Comparison of ENCODE assay signal across 8 mouse cellular contexts in genomic region chr12:24707480-24707802, GRCm38 (mm10). TPM values are rescaled to one million over a fixed set of nuclear protein-coding genes. Genes with fewer than 3 reads are reported as not detected.
A peak's percentile ranks its signal among the peaks of the same experiment; 100 is the strongest.
DNase-seq lines count a peak whose midpoint lies in the region; ATAC-seq and TF ChIP-seq lines count a peak whose summit lies in the region.

No protein-coding gene starts in this region.

- CTCF ChIA-PET in Patski (lab: Charles Lee) = interaction anchor here (1.1 to 6.0 kb wide), 4 partner anchors 10 to 245 kb away, joined by 5 to 69 read pairs (median 16); no protein-coding TSS in a partner anchor

- H3K4me2 ChIP-seq in heart, embryonic 16.5 days (ENCODE audit: low read depth, low read length) = peak overlapping the region; percentile 69
- peak overlapping the region; percentile 76 for H3K4me2 ChIP-seq in hindbrain, embryonic 11.5 days (replicated peaks; ENCODE audit: low read depth, low read length)
- H3K4me2 ChIP-seq in midbrain, embryonic 15.5 days = peak overlapping the region; percentile 89

- WGBS in heart, embryonic 16.5 days = under 1% methylated on average over 9 of the region's 9 CpGs
- 0% methylated on average over 9 of the region's 9 CpGs for WGBS in hindbrain, embryonic 11.5 days
- under 1% methylated on average over 9 of the region's 9 CpGs for WGBS in midbrain, embryonic 15.5 days

- peak overlapping the region; percentile 94 for H3K4me3 ChIP-seq in heart, embryonic 16.5 days (ENCODE audit: low read length)
- H3K4me3 ChIP-seq in hindbrain, embryonic 11.5 days (ENCODE audit: low read depth, low read length) = peak overlapping the region; percentile 75
- peak overlapping the region; percentile 95 for H3K4me3 ChIP-seq in midbrain, embryonic 15.5 days

- H3K4me1 ChIP-seq in heart, embryonic 16.5 days (ENCODE audit: control insufficient read depth, insufficient read depth, low read length) = peaks cover 26% of the 10 kb centered on the region
- H3K4me1 ChIP-seq in hindbrain, embryonic 11.5 days (replicated peaks; ENCODE audit: control insufficient read depth, insufficient read depth, low read length) = no peaks in the 10 kb centered on the region
- peaks cover 28% of the 10 kb centered on the region for H3K4me1 ChIP-seq in midbrain, embryonic 15.5 days

- H3K9ac ChIP-seq in heart, embryonic 16.5 days (ENCODE audit: low read length) = peak overlapping the region; percentile 58
- peak overlapping the region; percentile 77 for H3K9ac ChIP-seq in hindbrain, embryonic 11.5 days (ENCODE audit: low read depth, low read length)
- H3K9ac ChIP-seq in midbrain, embryonic 15.5 days = no peak overlapping the region

- intact Hi-C loops in heart, postnatal 14 days (cut with DNase I) = no loop called here

- no peaks in the 10 kb centered on the region for H3K27me3 ChIP-seq in heart, embryonic 16.5 days (ENCODE audit: control insufficient read depth, insufficient read depth, low read length)
- H3K27me3 ChIP-seq in Patski = no peaks in the 10 kb centered on the region
- no peaks in the 10 kb centered on the region for H3K27me3 ChIP-seq in hindbrain, embryonic 11.5 days (ENCODE audit: control insufficient read depth, insufficient read depth, low read length)
- peaks cover 8% of the 10 kb centered on the region; the same call in 1 of the 2 replicates for H3K27me3 ChIP-seq in midbrain, embryonic 15.5 days (replicated peaks)

- DNase-seq in heart, postnatal 14 days = no peak
- no peak for DNase-seq in Patski (ENCODE audit: low read depth, low spot score)
- DNase-seq in hindbrain, embryonic 11.5 days (ENCODE audit: low spot score) = no peak
- no peak for DNase-seq in urinary bladder, adult 2 months (ENCODE audit: low spot score)
- no peak for DNase-seq in testis, postnatal 14 days (ENCODE audit: low spot score)
- no peak for DNase-seq in urinary bladder, postnatal 36 days (ENCODE audit: low spot score in 2 of 2)

- H3K27ac ChIP-seq in heart, embryonic 16.5 days (ENCODE audit: low read length) = peak overlapping the region; percentile 40
- no peak overlapping the region for H3K27ac ChIP-seq in hindbrain, embryonic 11.5 days (ENCODE audit: low read depth, low read length)
- no peak overlapping the region for H3K27ac ChIP-seq in midbrain, embryonic 15.5 days

- no peak for ATAC-seq in heart, embryonic 16.5 days (replicated peaks; ENCODE audit: extremely low read depth, insufficient read depth, low FRiP score)
- peak; percentile 9 for ATAC-seq in Patski
- ATAC-seq in hindbrain, embryonic 11.5 days (ENCODE audit: low FRiP score) = no peak
- no peak; the same call in 1 of the 2 replicates for ATAC-seq in midbrain, embryonic 15.5 days (replicated peaks)

- TF ChIP-seq CTCF in Patski (IDR thresholded peaks at IDR 0.05) = no peak

- no peaks in the 10 kb centered on the region for H3K9me3 ChIP-seq in heart, embryonic 16.5 days (replicated peaks; ENCODE audit: control insufficient read depth, low read length)
- no peaks in the 10 kb centered on the region for H3K9me3 ChIP-seq in hindbrain, embryonic 11.5 days (ENCODE audit: control insufficient read depth, low read length)
- H3K9me3 ChIP-seq in midbrain, embryonic 15.5 days = no peaks in the 10 kb centered on the region

- POLR2A ChIA-PET in Patski (lab: Charles Lee) = interaction anchor here (1.5 kb wide), 1 partner anchor 10 kb away, joined by 4 read pairs; no protein-coding TSS in a partner anchor

- in situ Hi-C loops in Patski (cut with MboI; ENCODE audit: low pct_unique_long_range_greater_than_20kb) = loop anchor here (5.0 kb wide), 1 partner anchor 35 kb away; no protein-coding TSS in a partner anchor

- H3K36me3 ChIP-seq in heart, embryonic 16.5 days (ENCODE audit: control insufficient read depth, insufficient read depth) = peaks cover 8% of the 10 kb centered on the region; the same call in 1 of the 2 replicates
- peaks cover 7% of the 10 kb centered on the region for H3K36me3 ChIP-seq in hindbrain, embryonic 11.5 days (ENCODE audit: control insufficient read depth, insufficient read depth, low read length)
- no peaks in the 10 kb centered on the region for H3K36me3 ChIP-seq in midbrain, embryonic 15.5 days (replicated peaks)

RNA-seq across cellular contexts. Expression of gene Rrm2, which starts 0.6 kb away (rescaled TPM):
- 231 and 265 TPM in 2 replicates for polyA plus RNA-seq in heart, embryonic 16.5 days (2015; fragmentation: Nextera tagmentation; extraction: Ambion mirVana)
- total RNA-seq in heart, postnatal 14 days (2021) = 10 to 100 TPM in 1 of 2 experiments, 1 to 10 TPM in 1; 9.2 to 20.7 TPM
- 129 TPM for polyA plus RNA-seq in Patski (2021)
- 335 and 391 TPM in 2 replicates for polyA plus RNA-seq in hindbrain, embryonic 11.5 days (2014; fragmentation: Nextera tagmentation; extraction: Ambion mirVana)
- 46.2 and 48.6 TPM in 2 replicates for polyA plus RNA-seq in midbrain, embryonic 15.5 days (2015; fragmentation: Nextera tagmentation; extraction: Ambion mirVana)
- 3.9 and 4.0 TPM in 2 replicates for polyA plus RNA-seq in urinary bladder, adult 2 months (2012; rRNA removed)

RNA-seq across cellular contexts. Expression of gene Cys1, which starts 25.8 kb away (rescaled TPM):
- 0.97 and 1.5 TPM in 2 replicates for polyA plus RNA-seq in heart, embryonic 16.5 days (2015; fragmentation: Nextera tagmentation; extraction: Ambion mirVana)
- total RNA-seq in heart, postnatal 14 days (2021) = 1 to 10 TPM; 5.5 to 6.0 TPM
- polyA plus RNA-seq in Patski (2021) = 116 TPM
- 0.88 and 1.2 TPM in 2 replicates for polyA plus RNA-seq in hindbrain, embryonic 11.5 days (2014; fragmentation: Nextera tagmentation; extraction: Ambion mirVana)
- 1.8 and 3.3 TPM in 2 replicates for polyA plus RNA-seq in midbrain, embryonic 15.5 days (2015; fragmentation: Nextera tagmentation; extraction: Ambion mirVana)
- polyA plus RNA-seq in urinary bladder, adult 2 months (2012; rRNA removed) = 49.0 and 49.9 TPM in 2 replicates

RNA-seq across cellular contexts. Expression of gene Klf11, which starts 56.4 kb away (rescaled TPM):
- polyA plus RNA-seq in heart, embryonic 16.5 days (2015; fragmentation: Nextera tagmentation; extraction: Ambion mirVana) = 20.3 and 21.1 TPM in 2 replicates
- total RNA-seq in heart, postnatal 14 days (2021) = 10 to 100 TPM; 17.5 to 19.5 TPM
- polyA plus RNA-seq in Patski (2021) = 10.1 TPM
- polyA plus RNA-seq in hindbrain, embryonic 11.5 days (2014; fragmentation: Nextera tagmentation; extraction: Ambion mirVana) = 12.5 and 14.3 TPM in 2 replicates
- 19.2 and 19.9 TPM in 2 replicates for polyA plus RNA-seq in midbrain, embryonic 15.5 days (2015; fragmentation: Nextera tagmentation; extraction: Ambion mirVana)
- 12.3 and 13.1 TPM in 2 replicates for polyA plus RNA-seq in urinary bladder, adult 2 months (2012; rRNA removed)

Comparison
In these comparisons a context has a peak if more than half of its experiments do, and no peak if none do; other contexts are left out.
1. RNA of gene Cys1, which starts 25.8 kb away (polyA plus RNA-seq): 116 TPM in Patski (single experiment) and 49.0 to 49.9 TPM in urinary bladder, adult 2 months; 1.8 to 3.3 TPM in midbrain, embryonic 15.5 days, 0.88 to 1.2 TPM in hindbrain, embryonic 11.5 days and 0.97 to 1.5 TPM in heart, embryonic 16.5 days; every median in the first group is over 10 times any median in the second.
2. Peak in every context shown above with its lines, with median percentiles within 50 percentile points of each other: H3K4me2 ChIP-seq and H3K4me3 ChIP-seq.